Mouse (Mus musculus) hindbrain, embryonic 15.5 days (tissue): Measurements from ENCODE around the gene Cflar. TPM values are rescaled to one million over a fixed set of nuclear protein-coding genes. Genes with fewer than 3 reads are reported as not detected.
"Not testable (repeated sequence)": the region's sequence is repeated elsewhere in the genome, so short reads cannot be mapped to it uniquely, and the experiment has no call there.

Source experiments
- ATAC-seq: fragments of 200-750 bp; cut with Nextera tagmentation; 2 replicates; pipeline ENCODE4 v1.8.0; 2017; ENCODE audit warnings: low read depth, moderate number of reproducible peaks, moderate TSS enrichment; ENCODE audit not compliant: low FRiP score
- H3K27ac ChIP-seq: fragments of 300-500 bp; sonication (generic); replicated peaks from 2 replicates; pipeline ENCODE4 v1.5.1; 2015; ENCODE audit warnings: mild to moderate bottlenecking, inconsistent platforms
- H3K27me3 ChIP-seq: fragments of 300-500 bp; sonication (generic); 2 replicates; pipeline ENCODE4 v1.6.1; 2015; ENCODE audit warnings: control low read depth, inconsistent platforms
- H3K36me3 ChIP-seq: fragments of 300-500 bp; sonication (generic); 2 replicates; pipeline ENCODE4 v1.6.1; 2015; ENCODE audit warnings: control low read depth, inconsistent platforms
- H3K4me1 ChIP-seq: fragments of 300-500 bp; sonication (generic); replicated peaks from 2 replicates; pipeline ENCODE4 v1.6.1; 2015; ENCODE audit warnings: control low read depth, inconsistent platforms
- H3K4me2 ChIP-seq: fragments of 300-500 bp; sonication (generic); 2 replicates; pipeline ENCODE4 v1.6.1; 2015; ENCODE audit warnings: moderate library complexity, mild to moderate bottlenecking, inconsistent platforms
- H3K4me3 ChIP-seq: fragments of 300-500 bp; sonication (generic); 2 replicates; pipeline ENCODE4 v1.5.1; 2015; ENCODE audit warnings: mild to moderate bottlenecking, inconsistent platforms
- H3K9ac ChIP-seq: fragments of 300-500 bp; sonication (generic); 2 replicates; pipeline ENCODE4 v1.6.1; 2015; ENCODE audit warnings: inconsistent platforms
- H3K9me3 ChIP-seq: fragments of 300-500 bp; sonication (generic); 2 replicates; pipeline ENCODE4 v1.6.1; 2016; ENCODE audit warnings: control low read depth, inconsistent platforms
- WGBS: fragments of 180-500 bp; shearing (Covaris S2); methylation state at CpG from one replicate; pipeline ENCODE4 v1.1.7; 2015; 5-methylcytosine and 5-hydroxymethylcytosine counted together
- polyA plus RNA-seq: library from polyadenylated mRNA; unstranded; fragments of >200 nt; fragmentation: Nextera tagmentation; extraction: Ambion mirVana; gene quantifications from 2 replicates; pipeline ENCODE4 v1.2.1, GENCODE M21; 2015

Gene Cflar
- polyA plus RNA-seq, 1 experiment from 2014 or later: 17.2 TPM

DNA sequence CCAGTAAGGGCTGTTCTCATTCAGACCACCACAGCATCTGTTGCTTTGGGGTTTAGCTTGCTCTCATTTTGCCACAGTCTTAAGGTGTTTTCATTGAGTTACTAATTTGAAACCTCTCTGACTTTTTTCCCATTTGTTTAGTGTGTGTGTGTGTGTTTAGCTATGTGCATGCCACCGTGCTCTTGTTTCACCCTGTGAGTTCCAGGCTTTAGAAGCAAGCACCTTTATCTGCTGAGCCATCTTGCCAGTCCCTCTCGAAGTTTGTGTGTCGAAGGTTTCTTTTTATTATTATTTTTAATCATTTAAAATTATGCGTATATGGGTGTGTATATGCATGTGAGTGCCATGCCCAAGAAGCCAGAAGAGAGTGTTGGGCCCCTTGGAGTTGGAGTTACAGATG lies 87.6 kb downstream of the Cflar start:
- Histone ChIP-seq H3K36me3 (no peaks in the 10 kb centered on the region), H3K4me1 (peaks cover 11% of the 10 kb centered on the region), H3K27me3 (0 out of 2 replicates have a peak, but pooled peaks cover 2% of the 10 kb centered on the region), H3K4me3 (no peak overlapping the region), H3K9ac (no peak overlapping the region), H3K4me2 (no peak overlapping the region), H3K9me3 (no peaks in the 10 kb centered on the region), H3K27ac (no peak overlapping the region)
- ATAC-seq: no peak
- 98% methylated on average over 4 of the region's 4 CpGs for WGBS

DNA sequence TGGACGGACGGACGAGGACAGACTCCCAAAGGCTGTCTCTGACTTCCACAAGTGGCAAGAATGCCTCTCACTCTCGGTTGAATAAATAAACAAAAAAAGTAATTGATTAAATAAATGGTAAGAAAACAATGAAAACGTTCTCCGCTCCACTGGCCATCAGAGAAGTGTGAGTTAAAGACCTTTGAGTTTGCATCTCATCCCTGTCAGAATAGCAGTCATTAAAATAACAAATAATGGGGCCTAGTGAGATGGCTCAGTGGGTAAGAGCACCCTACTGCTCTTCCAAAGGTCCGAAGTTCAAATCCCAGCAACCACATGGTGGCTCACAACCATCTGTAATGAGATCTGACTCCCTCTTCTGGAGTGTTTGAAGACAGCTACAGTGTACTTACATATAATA lies 89.3 kb downstream of the Cflar start:
- H3K4me3 ChIP-seq, ATAC-seq, H3K4me1 ChIP-seq, H3K36me3 ChIP-seq, H3K9me3 ChIP-seq, H3K27me3 ChIP-seq, H3K27ac ChIP-seq, H3K9ac ChIP-seq, H3K4me2 ChIP-seq: not testable (repeated sequence)
- 52% methylated on average over 7 of the region's 7 CpGs for WGBS

DNA sequence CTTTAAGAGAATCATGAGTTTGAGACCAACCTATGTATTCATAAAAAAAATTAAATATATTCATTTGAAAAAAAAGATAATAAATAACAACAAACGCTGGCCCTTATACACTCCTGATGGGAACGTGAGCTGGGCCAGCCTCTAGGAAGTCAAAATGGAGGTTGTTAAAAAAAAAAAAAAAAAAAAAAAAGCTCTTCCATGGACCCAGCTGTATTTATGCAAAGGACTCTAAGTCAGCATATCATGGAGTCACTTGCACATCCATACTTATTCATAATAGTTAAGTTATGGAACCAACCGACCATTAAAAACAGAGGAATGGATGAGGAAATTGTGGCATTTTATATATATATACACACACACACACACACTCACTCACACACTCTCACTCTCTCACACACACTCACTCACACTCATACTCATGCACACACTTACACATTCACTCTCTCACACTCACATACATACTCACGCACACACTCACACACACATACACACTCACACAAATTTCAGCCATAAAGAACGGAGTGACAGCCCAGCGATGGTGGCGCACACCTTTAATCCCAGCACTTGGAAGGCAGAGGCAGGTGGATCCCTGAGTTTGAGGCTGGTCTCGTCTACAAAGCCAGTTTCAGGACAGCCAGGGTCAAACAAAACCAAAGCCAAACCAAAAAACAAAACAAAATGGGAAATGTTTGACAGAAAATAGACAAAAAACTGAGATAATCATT lies 90.4 kb downstream of the Cflar start:
- WGBS: 96% methylated on average over 8 of the region's 8 CpGs
- H3K27ac ChIP-seq: no peak overlapping the region
- no peaks in the 10 kb centered on the region for H3K9me3 ChIP-seq
- no peak overlapping the region for H3K9ac ChIP-seq
- H3K4me3 ChIP-seq: no peak overlapping the region
- no peaks in the 10 kb centered on the region for H3K4me1 ChIP-seq
- ATAC-seq: no peak
- no peak overlapping the region for H3K4me2 ChIP-seq
- H3K27me3 ChIP-seq: no peaks in the 10 kb centered on the region
- H3K36me3 ChIP-seq: no peaks in the 10 kb centered on the region

DNA sequence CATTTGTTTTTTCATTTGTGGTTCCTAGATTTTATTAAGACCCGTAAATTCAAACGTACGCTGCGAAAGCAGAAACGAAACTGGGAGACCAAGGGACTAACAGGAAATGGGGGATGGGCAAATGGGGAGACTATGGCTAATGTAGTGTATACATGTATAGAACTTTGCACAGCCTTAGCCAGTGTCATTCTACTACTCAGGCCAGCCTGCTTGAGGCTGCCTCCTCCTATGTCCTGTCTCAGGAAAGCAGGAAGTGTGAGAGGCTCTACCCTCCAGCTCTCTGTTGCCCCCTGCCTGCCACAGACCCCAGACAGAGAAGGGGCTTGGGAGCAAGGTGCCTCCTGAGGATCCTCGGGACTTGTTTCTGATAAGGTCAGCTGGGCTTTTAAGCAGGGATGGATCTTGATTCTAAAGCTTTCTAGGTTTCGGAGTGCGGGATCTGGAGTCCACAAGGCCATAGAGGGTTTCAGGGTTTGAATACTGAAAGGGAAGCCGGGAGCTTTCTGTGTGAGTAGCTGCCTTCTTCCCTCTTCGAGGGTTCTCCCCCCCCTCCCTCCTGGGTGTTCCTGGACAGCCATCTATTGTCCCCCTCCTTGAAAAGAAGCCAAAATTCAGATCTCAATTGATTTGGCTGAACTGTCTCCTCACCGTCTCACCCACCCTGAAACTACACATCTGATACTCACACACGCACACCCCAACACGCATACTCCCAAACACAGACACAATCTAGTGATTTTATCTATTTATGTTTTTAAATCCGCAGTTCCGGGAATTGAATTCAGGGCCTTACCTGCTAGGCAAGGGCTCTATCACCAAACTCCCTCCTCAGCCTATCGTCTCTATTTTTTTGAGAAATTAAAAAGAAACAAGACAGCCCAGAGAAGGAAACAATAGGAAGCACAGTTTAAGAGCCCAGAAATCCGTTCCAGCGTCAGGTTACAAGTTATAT lies 91.3 kb downstream of the Cflar start:
- H3K9me3 ChIP-seq: no peaks in the 10 kb centered on the region
- H3K4me1 ChIP-seq: no peaks in the 10 kb centered on the region
- no peaks in the 10 kb centered on the region for H3K36me3 ChIP-seq
- no peak overlapping the region for H3K27ac ChIP-seq
- no peak overlapping the region for H3K9ac ChIP-seq
- H3K4me3 ChIP-seq: no peak overlapping the region
- no peaks in the 10 kb centered on the region for H3K27me3 ChIP-seq
- 81% methylated on average over 18 of the region's 18 CpGs for WGBS
- ATAC-seq: no peak
- H3K4me2 ChIP-seq: no peak overlapping the region

- Histone ChIP-seq H3K36me3 (no peaks in the 10 kb centered on the region), H3K4me3 (no peak overlapping the region), H3K4me1 (no peaks in the 10 kb centered on the region), H3K27ac (no peak overlapping the region), H3K4me2 (no peak overlapping the region), H3K9me3 (no peaks in the 10 kb centered on the region), H3K27me3 (no peaks in the 10 kb centered on the region), H3K9ac (no peak overlapping the region)
- WGBS: 92% methylated on average over 6 of the region's 6 CpGs
- no peak for ATAC-seq
Measured at GRCm38 (mm10) chr1:58803531-58803930, 92.2 kb downstream of the Cflar start.

GRCm38 (mm10) chr1:58806651-58807050 lies 95.3 kb downstream of the Cflar start:
- 92% methylated on average over 3 of the region's 3 CpGs for WGBS
- Histone ChIP-seq H3K36me3 (no peaks in the 10 kb centered on the region), H3K27ac (no peak overlapping the region), H3K9me3 (no peaks in the 10 kb centered on the region), H3K4me1 (no peaks in the 10 kb centered on the region), H3K4me2 (no peak overlapping the region), H3K9ac (no peak overlapping the region), H3K27me3 (no peaks in the 10 kb centered on the region), H3K4me3 (no peak overlapping the region)
- ATAC-seq: no peak

Other genes starting within 250 kb of the Cflar start
- 21.7 and 22.3 TPM in 2 replicates for gene Orc2, start 206.4 kb upstream of the Cflar start, polyA plus RNA-seq
- 12.9 and 14.5 TPM in 2 replicates for gene Fam126b, start 125.2 kb upstream of the Cflar start, polyA plus RNA-seq
- 174 and 195 TPM in 2 replicates for gene Ndufb3, start 125.1 kb upstream of the Cflar start, polyA plus RNA-seq
- not detected in 2 replicates for gene Als2cr12, start 15.5 kb upstream of the Cflar start, polyA plus RNA-seq
- gene Casp8, start 83.9 kb downstream of the Cflar start, polyA plus RNA-seq: 6.6 TPM in 2 replicates